Mouse (Mus musculus) hindbrain, postnatal 0 days (tissue): ENCODE data around the gene Them7. TPM values are rescaled to one million over a fixed set of nuclear protein-coding genes. Genes with fewer than 3 reads are reported as not detected.

Source experiments
- ATAC-seq: fragments of 200-750 bp; cut with Nextera tagmentation; 2 replicates; pipeline ENCODE4 v1.8.0; 2017; ENCODE audit warnings: mild to moderate bottlenecking, moderate TSS enrichment, moderate library complexity
- DNase-seq: peaks from one replicate; pipeline ENCODE4 v3.0.0-alpha.2; 2015; ENCODE audit warnings: low spot score
- H3K27ac ChIP-seq: fragments of 300-500 bp; sonication (generic); 2 replicates; pipeline ENCODE4 v1.5.1; 2014; ENCODE audit warnings: mild to moderate bottlenecking
- H3K27me3 ChIP-seq: fragments of 300-500 bp; sonication (generic); 2 replicates; pipeline ENCODE4 v1.6.1; 2014; ENCODE audit warnings: low read length, mixed read lengths; ENCODE audit not compliant: insufficient read depth
- H3K36me3 ChIP-seq: fragments of 300-500 bp; sonication (generic); 2 replicates; pipeline ENCODE4 v1.6.1; 2014; ENCODE audit warnings: low read length, mixed read lengths; ENCODE audit not compliant: insufficient read depth
- H3K4me1 ChIP-seq: fragments of 300-500 bp; sonication (generic); 2 replicates; pipeline ENCODE4 v1.6.1; 2014; ENCODE audit warnings: antibody characterized with exemption, low read length, mixed read lengths; ENCODE audit not compliant: insufficient read depth
- H3K4me2 ChIP-seq: fragments of 300-500 bp; sonication (generic); 2 replicates; pipeline ENCODE4 v1.6.1; 2014; ENCODE audit warnings: low read depth, mild to moderate bottlenecking, low read length, moderate library complexity, mixed read lengths
- H3K4me3 ChIP-seq: fragments of 300-500 bp; sonication (generic); 2 replicates; pipeline ENCODE4 v1.5.1; 2014; ENCODE audit warnings: low read length
- H3K9ac ChIP-seq: fragments of 300-500 bp; sonication (generic); replicated peaks from 2 replicates; pipeline ENCODE4 v1.6.1; 2014; ENCODE audit warnings: mild to moderate bottlenecking, low read length, moderate library complexity, mixed read lengths
- H3K9me3 ChIP-seq: fragments of 300-500 bp; sonication (generic); 2 replicates; pipeline ENCODE4 v1.6.1; 2016; ENCODE audit warnings: low read length, mixed read lengths
- CTCF ChIP-seq: IDR thresholded peaks from 2 replicates; pipeline ENCODE4 v1.5.1; 2016; ENCODE audit warnings: antibody characterized with exemption, control low read depth, low read depth
- WGBS: fragments of 180-500 bp; shearing (Covaris S2); extraction: QIAGEN DNeasy Blood & Tissue Kit; methylation state at CpG from one replicate; pipeline ENCODE4 v1.1.7; 2014; 5-methylcytosine and 5-hydroxymethylcytosine counted together
- polyA plus RNA-seq: library from polyadenylated mRNA; unstranded; fragments of >200 nt; fragmentation: Nextera tagmentation; extraction: Ambion mirVana; gene quantifications from 2 replicates; pipeline ENCODE4 v1.2.1, GENCODE M21; 2015
- total RNA-seq: library from RNA; depleted of rRNA; stranded (reverse); fragments of >200 nt; gene quantifications from 2 replicates; pipeline ENCODE4 v1.2.3, GENCODE M21; 2014

Gene Them7
- total and polyA plus RNA-seq, 2 experiments from 2014 or later: 0.15 TPM; not detected in 1

- no peaks in the 10 kb centered on the region for H3K9me3 ChIP-seq
- no peak for TF ChIP-seq CTCF
- H3K36me3 ChIP-seq: no peaks in the 10 kb centered on the region
- peaks cover 14% of the 10 kb centered on the region for H3K4me1 ChIP-seq
- peak within 1 kb of the TSS; percentile 74 for H3K4me2 ChIP-seq
- peak within 1 kb of the TSS; percentile 77 for H3K27ac ChIP-seq
- ATAC-seq (peak; percentile 91), DNase-seq (peak; percentile 81)
- H3K9ac ChIP-seq: peak within 1 kb of the TSS; percentile 69
- WGBS: 1% methylated on average over 57 of the region's 57 CpGs
- H3K4me3 ChIP-seq: peak within 1 kb of the TSS; percentile 73
- no peaks in the 10 kb centered on the region for H3K27me3 ChIP-seq
Measured at GRCm38 (mm10) chr2:105399085-105399891, 175.2 kb downstream of the Them7 start, which contains the start of gene Rcn1. TSS of gene Rcn1 (minus strand) at chr2:105399319.

- H3K4me3 ChIP-seq: no peak overlapping the region
- DNase-seq (no peak), ATAC-seq (no peak)
- H3K27me3 ChIP-seq: no peaks in the 10 kb centered on the region
- TF ChIP-seq CTCF: no peak
- peaks cover 14% of the 10 kb centered on the region for H3K4me1 ChIP-seq
- no peaks in the 10 kb centered on the region for H3K9me3 ChIP-seq
- H3K4me2 ChIP-seq: no peak overlapping the region
- H3K36me3 ChIP-seq: no peaks in the 10 kb centered on the region
- H3K27ac ChIP-seq: no peak overlapping the region
- 89% methylated on average over 4 of the region's 4 CpGs for WGBS
- no peak overlapping the region for H3K9ac ChIP-seq
Measured at GRCm38 (mm10) chr2:105400558-105400957, 176.4 kb downstream of the Them7 start.

- Histone ChIP-seq H3K4me2 (no peak overlapping the region), H3K4me1 (peaks cover 12% of the 10 kb centered on the region), H3K27me3 (no peaks in the 10 kb centered on the region), H3K36me3 (no peaks in the 10 kb centered on the region), H3K9me3 (no peaks in the 10 kb centered on the region), H3K27ac (no peak overlapping the region), H3K9ac (no peak overlapping the region), H3K4me3 (no peak overlapping the region)
- ATAC-seq: no peak
- DNase-seq: no peak
- WGBS: 82% methylated on average over 2 of the region's 2 CpGs
- TF ChIP-seq CTCF: no peak
Measured at GRCm38 (mm10) chr2:105402180-105402579, 178.1 kb downstream of the Them7 start.

GRCm38 (mm10) chr2:105408511-105408910 lies 184.4 kb downstream of the Them7 start:
- H3K9me3 ChIP-seq: no peaks in the 10 kb centered on the region
- H3K9ac ChIP-seq: no peak overlapping the region
- no peak overlapping the region for H3K4me2 ChIP-seq
- 25% methylated on average over 4 of the region's 4 CpGs for WGBS
- H3K36me3 ChIP-seq: no peaks in the 10 kb centered on the region
- no peak overlapping the region for H3K4me3 ChIP-seq
- H3K27ac ChIP-seq: no peak overlapping the region
- DNase-seq (peak; percentile 61), ATAC-seq (peak; percentile 93)
- H3K27me3 ChIP-seq: no peaks in the 10 kb centered on the region
- TF ChIP-seq CTCF: no peak
- H3K4me1 ChIP-seq: peaks cover 5% of the 10 kb centered on the region; the same call in 1 of the 2 replicates

- no peak for TF ChIP-seq CTCF
- Histone ChIP-seq H3K27ac (no peak overlapping the region), H3K36me3 (no peaks in the 10 kb centered on the region), H3K27me3 (no peaks in the 10 kb centered on the region), H3K9me3 (no peaks in the 10 kb centered on the region), H3K4me1 (peaks cover 5% of the 10 kb centered on the region; the same call in 1 of the 2 replicates), H3K4me3 (no peak overlapping the region), H3K9ac (no peak overlapping the region), H3K4me2 (no peak overlapping the region)
- ATAC-seq: no peak
- WGBS: 87% methylated on average over 1 of the region's 1 CpGs
- no peak for DNase-seq
Measured at GRCm38 (mm10) chr2:105409253-105409652, 185.1 kb downstream of the Them7 start.

- H3K4me1 ChIP-seq: 0 out of 2 replicates have a peak, but pooled peaks cover 10% of the 10 kb centered on the region
- H3K27ac ChIP-seq: no peak overlapping the region
- H3K27me3 ChIP-seq: no peaks in the 10 kb centered on the region
- H3K4me2 ChIP-seq: no peak overlapping the region
- no peak for DNase-seq
- no peak overlapping the region for H3K4me3 ChIP-seq
- no peaks in the 10 kb centered on the region for H3K36me3 ChIP-seq
- no peak for TF ChIP-seq CTCF
- no peaks in the 10 kb centered on the region for H3K9me3 ChIP-seq
- no peak for ATAC-seq
- 83% methylated on average over 2 of the region's 2 CpGs for WGBS
- H3K9ac ChIP-seq: no peak overlapping the region
Measured at GRCm38 (mm10) chr2:105414309-105414708, 190.2 kb downstream of the Them7 start.
